Mouse (Mus musculus): ENCODE results near the gene Trmt13. TPM values are rescaled to one million over a fixed set of nuclear protein-coding genes. Genes with fewer than 3 reads are reported as not detected.
"Not testable (repeated sequence)": the region's sequence is repeated elsewhere in the genome, so short reads cannot be mapped to it uniquely, and the experiment has no call there.

The Trmt13 gene
- total and polyA plus RNA-seq, 3 experiments = 3.6 to 5.5 (median 5.4) TPM

DNA sequence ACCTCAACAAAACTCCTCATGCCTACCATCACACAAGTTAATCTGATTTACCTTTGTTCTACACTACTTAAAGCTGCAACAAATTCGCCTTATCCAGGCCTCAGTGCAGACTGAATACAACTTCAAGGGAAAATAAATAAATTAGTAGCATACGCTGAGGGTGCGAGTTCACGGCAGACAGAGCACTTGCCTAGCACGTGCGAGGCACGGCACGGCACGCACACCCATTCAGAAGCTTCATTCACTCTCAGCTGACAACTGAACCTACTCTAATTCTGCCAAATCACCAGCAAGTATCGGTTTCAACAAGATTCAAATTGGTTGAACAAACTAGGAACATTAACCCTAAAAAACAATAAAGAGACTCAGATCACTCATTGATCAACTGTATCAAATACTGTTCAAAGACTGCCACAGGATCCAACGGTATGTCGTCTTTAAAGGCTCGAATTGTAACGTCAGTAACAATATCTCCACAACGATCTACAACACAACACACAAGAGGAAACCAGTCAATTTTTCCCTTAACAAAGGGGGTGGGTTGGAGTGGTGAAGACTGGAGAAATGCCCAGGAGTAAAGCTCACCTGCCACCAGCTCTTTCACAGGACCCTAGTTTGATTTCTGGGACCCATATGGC is 44.7 kb upstream of the Trmt13 start:
- no peak for DNase-seq
- peaks cover 24% of the 10 kb centered on the region for H3K4me1 ChIP-seq (ENCODE audit: control insufficient read depth, insufficient read depth, low read length)
- H3K79me2 ChIP-seq (replicated peaks; ENCODE audit: control insufficient read depth, insufficient read depth, low read length) = peaks cover 8% of the 10 kb centered on the region
- H3K36me3 ChIP-seq (ENCODE audit: control insufficient read depth, insufficient read depth, low read length) = peaks cover 16% of the 10 kb centered on the region
- H3K9ac ChIP-seq (ENCODE audit: low read depth, low read length) = no peak overlapping the region
- intact Hi-C loops (cut with DNase I) = no loop called here
- H3K27me3 ChIP-seq (ENCODE audit: control insufficient read depth, insufficient read depth, low read length) = no peaks in the 10 kb centered on the region
- WGBS = 72% methylated on average over 15 of the region's 15 CpGs
- no peak overlapping the region for H3K27ac ChIP-seq
- TF ChIP-seq CTCF (IDR thresholded peaks at IDR 0.05) (no peak), POLR2A (IDR thresholded peaks at IDR 0.05; ENCODE audit: insufficient read depth, low read depth, low read length) (no peak), EP300 (IDR thresholded peaks at IDR 0.05; ENCODE audit: insufficient read depth, low read depth, low read length) (no peak)
- no peak overlapping the region for H3K4me3 ChIP-seq

DNA sequence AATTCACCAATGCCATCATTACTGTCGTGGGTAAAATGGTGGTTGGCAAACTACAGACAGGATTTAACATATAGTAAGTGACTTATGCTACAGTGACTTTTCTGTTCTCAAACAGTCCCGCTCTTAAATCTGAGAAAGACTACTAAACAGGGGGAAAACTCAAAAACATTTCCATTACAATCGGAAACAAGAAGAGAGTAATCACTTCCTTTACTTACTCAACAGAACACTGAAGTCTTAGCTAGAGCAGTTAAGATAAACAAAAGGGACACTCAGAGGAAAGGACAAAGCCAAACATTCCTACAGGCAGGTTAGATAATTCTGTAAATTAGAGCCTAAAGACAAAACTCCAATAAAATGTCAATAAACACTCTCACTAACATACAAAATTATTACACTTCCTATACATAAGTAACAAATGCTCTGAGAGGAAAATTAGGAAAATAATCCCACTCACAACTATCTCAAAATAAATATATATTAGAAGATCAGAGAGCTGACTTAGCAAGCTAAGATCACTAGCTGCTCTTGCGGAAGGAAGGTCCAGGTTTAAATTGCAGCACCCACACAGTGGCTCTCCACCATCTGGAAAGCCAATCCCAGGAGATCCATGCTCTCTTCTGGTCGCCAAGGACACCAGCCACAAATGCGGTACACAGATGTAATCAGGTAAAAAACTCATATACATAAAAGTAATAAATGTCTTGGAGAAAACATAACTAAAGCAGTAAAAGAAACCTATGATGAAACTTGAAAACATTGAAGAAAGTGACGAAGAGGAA is 42.0 kb upstream of the Trmt13 start:
- WGBS = 54% methylated on average over 7 of the region's 7 CpGs
- peaks cover 21% of the 10 kb centered on the region for H3K36me3 ChIP-seq (ENCODE audit: control insufficient read depth, insufficient read depth, low read length)
- DNase-seq = no peak
- no peak overlapping the region for H3K4me3 ChIP-seq
- TF ChIP-seq CTCF (IDR thresholded peaks at IDR 0.05) = no peak
- TF ChIP-seq POLR2A (IDR thresholded peaks at IDR 0.05; ENCODE audit: insufficient read depth, low read depth, low read length) = no peak
- TF ChIP-seq EP300 (IDR thresholded peaks at IDR 0.05; ENCODE audit: insufficient read depth, low read depth, low read length) = no peak
- intact Hi-C loops (cut with DNase I) = no loop called here
- no peaks in the 10 kb centered on the region for H3K27me3 ChIP-seq (ENCODE audit: control insufficient read depth, insufficient read depth, low read length)
- H3K27ac ChIP-seq = no peak overlapping the region
- peaks cover 28% of the 10 kb centered on the region for H3K4me1 ChIP-seq (ENCODE audit: control insufficient read depth, insufficient read depth, low read length)
- peaks cover 11% of the 10 kb centered on the region for H3K79me2 ChIP-seq (replicated peaks; ENCODE audit: control insufficient read depth, insufficient read depth, low read length)
- H3K9ac ChIP-seq (ENCODE audit: low read depth, low read length) = no peak overlapping the region

DNA sequence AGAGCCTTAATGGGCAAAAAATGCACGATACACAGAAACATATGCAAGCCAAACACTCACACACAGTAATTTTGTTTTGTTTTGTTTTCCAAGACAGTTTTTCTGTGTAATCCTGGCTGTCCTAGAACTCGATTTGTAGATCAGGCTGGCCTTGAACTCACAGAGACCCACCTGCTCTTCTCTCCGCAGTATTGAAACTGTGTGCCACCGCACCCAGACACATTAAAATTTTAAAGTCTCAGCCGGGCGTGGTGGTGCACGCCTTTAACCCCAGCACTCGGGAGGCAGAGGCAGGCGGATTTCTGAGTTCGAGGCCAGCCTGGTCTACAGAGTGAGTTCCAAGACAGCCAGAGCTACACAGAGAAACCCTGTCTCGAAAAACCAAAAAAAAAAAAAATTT is 39.7 kb upstream of the Trmt13 start:
- H3K27ac ChIP-seq; H3K4me3 ChIP-seq; DNase-seq; H3K27me3 ChIP-seq (ENCODE audit: control insufficient read depth, insufficient read depth, low read length); H3K9ac ChIP-seq (ENCODE audit: low read depth, low read length); intact Hi-C loops (cut with DNase I): not testable (repeated sequence)
- 93% methylated on average over 11 of the region's 11 CpGs for WGBS
- peaks cover 12% of the 10 kb centered on the region for H3K79me2 ChIP-seq (replicated peaks; ENCODE audit: control insufficient read depth, insufficient read depth, low read length)
- H3K36me3 ChIP-seq (ENCODE audit: control insufficient read depth, insufficient read depth, low read length) = peaks cover 20% of the 10 kb centered on the region
- H3K4me1 ChIP-seq (ENCODE audit: control insufficient read depth, insufficient read depth, low read length) = peaks cover 24% of the 10 kb centered on the region

DNA sequence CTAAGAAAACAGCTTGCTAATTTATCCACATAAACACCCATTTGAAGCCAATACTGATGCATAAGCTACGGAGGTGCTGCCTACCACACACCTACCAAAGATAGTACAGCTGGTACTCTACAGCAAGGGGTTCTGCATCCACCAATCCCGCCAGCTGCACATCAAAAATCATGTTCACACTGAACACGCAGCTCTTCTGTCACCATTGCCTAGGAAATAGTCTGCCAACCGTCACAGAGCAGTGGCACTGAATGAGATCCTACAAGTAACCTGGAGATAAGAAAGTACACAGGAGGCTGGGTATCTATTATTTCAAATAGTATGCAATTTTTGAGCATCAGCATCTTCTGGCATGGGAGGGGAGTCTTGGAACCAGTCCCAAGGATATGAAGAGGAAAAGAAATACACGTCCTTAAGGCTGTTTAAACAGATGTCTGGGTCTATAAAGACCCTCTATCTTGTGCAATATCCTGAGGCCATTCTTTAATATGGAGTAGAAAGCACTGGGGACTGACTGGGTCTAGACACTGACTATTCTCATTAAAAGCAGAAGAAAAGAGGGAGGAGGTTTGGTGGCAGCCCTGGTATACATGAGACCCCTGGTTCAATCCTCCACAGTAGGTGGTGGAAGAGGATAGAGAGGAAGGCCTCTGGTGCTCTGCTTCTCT is 39.0 kb upstream of the Trmt13 start:
- intact Hi-C loops (cut with DNase I) = no loop called here

DNA sequence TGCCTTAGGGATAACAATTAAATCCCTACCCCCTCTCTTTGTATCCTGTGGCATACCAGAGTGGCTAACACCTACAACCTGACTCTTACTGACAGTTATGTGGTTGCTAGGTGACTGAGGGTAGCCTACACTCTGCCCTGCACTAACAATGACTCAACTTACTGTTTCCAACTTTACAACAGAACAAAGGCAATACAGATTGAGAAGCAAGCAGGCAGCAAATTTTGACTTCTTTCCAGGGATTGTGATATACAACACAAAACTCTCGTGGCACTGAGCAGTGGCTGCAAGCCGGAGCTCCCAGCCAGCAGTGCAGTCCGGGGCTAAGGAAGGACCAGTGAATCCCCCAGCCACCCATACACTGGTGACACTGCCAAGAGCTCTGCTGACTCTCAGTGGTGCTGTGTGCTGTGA is 37.7 kb upstream of the Trmt13 start:
- DNase-seq = no peak
- Histone ChIP-seq H3K27ac (no peak overlapping the region), H3K36me3 (ENCODE audit: control insufficient read depth, insufficient read depth, low read length) (peaks cover 14% of the 10 kb centered on the region), H3K4me1 (ENCODE audit: control insufficient read depth, insufficient read depth, low read length) (peaks cover 17% of the 10 kb centered on the region), H3K27me3 (ENCODE audit: control insufficient read depth, insufficient read depth, low read length) (no peaks in the 10 kb centered on the region), H3K4me3 (no peak overlapping the region), H3K79me2 (replicated peaks; ENCODE audit: control insufficient read depth, insufficient read depth, low read length) (peaks cover 9% of the 10 kb centered on the region), H3K9ac (ENCODE audit: low read depth, low read length) (no peak overlapping the region)
- 13% methylated on average over 3 of the region's 3 CpGs for WGBS
- intact Hi-C loops (cut with DNase I) = no loop called here
- no peak for TF ChIP-seq POLR2A (IDR thresholded peaks at IDR 0.05; ENCODE audit: insufficient read depth, low read depth, low read length)
- no peak for TF ChIP-seq EP300 (IDR thresholded peaks at IDR 0.05; ENCODE audit: insufficient read depth, low read depth, low read length)
- no peak for TF ChIP-seq CTCF (IDR thresholded peaks at IDR 0.05)

More for the DNA sequence above, 39.0 kb upstream of the Trmt13 start:
- Histone ChIP-seq H3K36me3 (ENCODE audit: control insufficient read depth, insufficient read depth, low read length) (peaks cover 20% of the 10 kb centered on the region), H3K79me2 (replicated peaks; ENCODE audit: control insufficient read depth, insufficient read depth, low read length) (peaks cover 12% of the 10 kb centered on the region), H3K4me1 (ENCODE audit: control insufficient read depth, insufficient read depth, low read length) (peaks cover 22% of the 10 kb centered on the region), H3K4me3 (no peak overlapping the region), H3K9ac (ENCODE audit: low read depth, low read length) (no peak overlapping the region), H3K27me3 (ENCODE audit: control insufficient read depth, insufficient read depth, low read length) (no peaks in the 10 kb centered on the region), H3K27ac (no peak overlapping the region)
- TF ChIP-seq EP300 (IDR thresholded peaks at IDR 0.05; ENCODE audit: insufficient read depth, low read depth, low read length) = no peak
- TF ChIP-seq POLR2A (IDR thresholded peaks at IDR 0.05; ENCODE audit: insufficient read depth, low read depth, low read length) = no peak
- TF ChIP-seq CTCF (IDR thresholded peaks at IDR 0.05) = no peak
- DNase-seq = no peak
- whole genome bisulfite sequencing = 51% methylated on average over 5 of the region's 5 CpGs

DNA sequence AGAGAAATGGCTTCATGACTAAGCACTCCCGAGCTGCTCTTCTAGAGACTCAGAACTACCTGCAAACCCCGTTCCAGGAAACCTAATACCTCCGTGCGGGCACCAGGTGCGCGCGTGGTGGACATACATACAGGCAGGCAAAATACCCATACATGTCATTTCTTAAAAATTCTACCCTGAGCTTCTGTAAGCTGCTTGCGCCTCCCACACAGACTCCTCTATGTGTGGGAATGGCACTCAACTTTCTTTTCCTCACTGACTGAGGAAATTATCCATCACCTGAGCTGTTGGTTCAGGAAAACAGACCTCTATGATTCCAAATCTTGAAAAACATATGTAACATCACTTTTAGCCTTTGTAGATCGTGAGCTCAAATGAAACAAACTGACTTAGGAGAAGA is 36.3 kb upstream of the Trmt13 start:
- Histone ChIP-seq H3K36me3 (ENCODE audit: control insufficient read depth, insufficient read depth, low read length) (peaks cover 7% of the 10 kb centered on the region), H3K4me1 (ENCODE audit: control insufficient read depth, insufficient read depth, low read length) (peaks cover 9% of the 10 kb centered on the region), H3K4me3 (no peak overlapping the region), H3K27ac (no peak overlapping the region), H3K9ac (ENCODE audit: low read depth, low read length) (no peak overlapping the region), H3K79me2 (replicated peaks; ENCODE audit: control insufficient read depth, insufficient read depth, low read length) (peaks cover 8% of the 10 kb centered on the region), H3K27me3 (ENCODE audit: control insufficient read depth, insufficient read depth, low read length) (no peaks in the 10 kb centered on the region)
- TF ChIP-seq EP300 (IDR thresholded peaks at IDR 0.05; ENCODE audit: insufficient read depth, low read depth, low read length) (no peak), POLR2A (IDR thresholded peaks at IDR 0.05; ENCODE audit: insufficient read depth, low read depth, low read length) (no peak), CTCF (IDR thresholded peaks at IDR 0.05) (no peak)
- 96% methylated on average over 9 of the region's 9 CpGs for WGBS
- intact Hi-C loops (cut with DNase I) = no loop called here
- DNase-seq = no peak

Data from heart, adult 2 months (tissue).